Mouse (Mus musculus) embryonic facial prominence, embryonic 10.5 days (tissue): ENCODE measurements around the gene Lce1d. TPM values are rescaled to one million over a fixed set of nuclear protein-coding genes. Genes with fewer than 3 reads are reported as not detected.

Source experiments
- DNase-seq: peaks from one replicate; pipeline ENCODE4 v3.0.0-alpha.2; 2017; ENCODE audit warnings: low spot score
- H3K27ac ChIP-seq: fragments of 300-500 bp; sonication (generic); replicated peaks from 2 replicates; pipeline ENCODE4 v1.5.1; 2016; ENCODE audit warnings: mild to moderate bottlenecking
- H3K27me3 ChIP-seq: fragments of 300-500 bp; sonication (generic); replicated peaks from 2 replicates; pipeline ENCODE4 v1.6.1; 2016; ENCODE audit warnings: low read depth, mild to moderate bottlenecking; ENCODE audit not compliant: poor library complexity, severe bottlenecking
- H3K36me3 ChIP-seq: fragments of 300-500 bp; sonication (generic); replicated peaks from 2 replicates; pipeline ENCODE4 v1.6.1; 2016; ENCODE audit warnings: mild to moderate bottlenecking, moderate library complexity
- H3K4me1 ChIP-seq: fragments of 300-500 bp; sonication (generic); 2 replicates; pipeline ENCODE4 v1.6.1; 2016
- H3K4me3 ChIP-seq: fragments of 300-500 bp; sonication (generic); 2 replicates; pipeline ENCODE4 v1.5.1; 2016; ENCODE audit warnings: mild to moderate bottlenecking, moderate library complexity
- H3K9me3 ChIP-seq: fragments of 300-500 bp; sonication (generic); 2 replicates; pipeline ENCODE4 v1.6.1; 2016; ENCODE audit warnings: mild to moderate bottlenecking
- WGBS: fragments of 180-500 bp; shearing (Covaris S2); methylation state at CpG from one replicate; pipeline ENCODE4 v1.1.7; 2016; 5-methylcytosine and 5-hydroxymethylcytosine counted together
- polyA plus RNA-seq: library from polyadenylated mRNA; unstranded; fragments of >200 nt; fragmentation: Nextera tagmentation; extraction: Ambion mirVana; gene quantifications from 2 replicates; pipeline ENCODE4 v1.2.1, GENCODE M21; 2016

Gene Lce1d
- polyA plus RNA-seq, 1 experiment from 2014 or later = not detected

- Histone ChIP-seq H3K4me3 (no peak overlapping the region), H3K9me3 (no peaks in the 10 kb centered on the region), H3K36me3 (no peaks in the 10 kb centered on the region), H3K27me3 (no peaks in the 10 kb centered on the region), H3K4me1 (no peaks in the 10 kb centered on the region), H3K27ac (no peak overlapping the region)
- 59% methylated on average over 1 of the region's 1 CpGs for WGBS
- DNase-seq = no peak
These were observed 49.0 kb downstream of the Lce1d start for GRCm38 (mm10) chr3:92637745-92638652.

Other genes with a start within 250 kb of the Lce1d start
- not detected in 2 replicates for gene Sprr1b, start 248.4 kb downstream of the Lce1d start, polyA plus RNA-seq
- gene Sprr3, start 228.5 kb downstream of the Lce1d start, polyA plus RNA-seq = not detected in 2 replicates
- not detected in 2 replicates for gene Sprr1a, start 201.3 kb downstream of the Lce1d start, polyA plus RNA-seq
- gene Sprr4, start 186.7 kb downstream of the Lce1d start, polyA plus RNA-seq = not detected in 2 replicates
- gene 2310046K23Rik, start 152.7 kb downstream of the Lce1d start, polyA plus RNA-seq = not detected in 2 replicates
- not detected in 2 replicates for gene Ivl, start 113.5 kb downstream of the Lce1d start, polyA plus RNA-seq
- not detected in 2 replicates for gene Smcp, start 98.2 kb downstream of the Lce1d start, polyA plus RNA-seq
- not detected in 2 replicates for gene 2210017I01Rik, start 79.7 kb downstream of the Lce1d start, polyA plus RNA-seq
- gene Lce6a, start 65.5 kb downstream of the Lce1d start, polyA plus RNA-seq = not detected in 2 replicates
- not detected in 2 replicates for gene Lce1a1, start 38.9 kb downstream of the Lce1d start, polyA plus RNA-seq
- gene Lce1b, start 30.3 kb downstream of the Lce1d start, polyA plus RNA-seq = not detected in 2 replicates
- gene Lce1a2, start 16.9 kb downstream of the Lce1d start, polyA plus RNA-seq = not detected in 2 replicates
- not detected in 2 replicates for gene Lce1c, start 8.0 kb downstream of the Lce1d start, polyA plus RNA-seq
- gene Lce1e, start 21.9 kb upstream of the Lce1d start, polyA plus RNA-seq = not detected in 2 replicates
- not detected in 2 replicates for gene Lce1f, start 33.1 kb upstream of the Lce1d start, polyA plus RNA-seq
- gene Gm38119, start 51.9 kb upstream of the Lce1d start, polyA plus RNA-seq = not detected in 2 replicates
- gene Lce1g, start 65.1 kb upstream of the Lce1d start, polyA plus RNA-seq = not detected in 2 replicates
- gene Lce1h, start 77.9 kb upstream of the Lce1d start, polyA plus RNA-seq = not detected in 2 replicates
- not detected in 2 replicates for gene Lce1i, start 91.7 kb upstream of the Lce1d start, polyA plus RNA-seq
- gene Lce1j, start 103.3 kb upstream of the Lce1d start, polyA plus RNA-seq = not detected in 2 replicates
- gene Lce1k, start 120.7 kb upstream of the Lce1d start, polyA plus RNA-seq = not detected in 2 replicates
- gene Kprp, start 140.0 kb upstream of the Lce1d start, polyA plus RNA-seq = not detected in 2 replicates
- not detected in 2 replicates for gene Lce1l, start 164.1 kb upstream of the Lce1d start, polyA plus RNA-seq
- gene 2310050C09Rik, start 183.0 kb upstream of the Lce1d start, polyA plus RNA-seq = not detected in 2 replicates
- not detected in 2 replicates for gene Lce3a, start 239.0 kb upstream of the Lce1d start, polyA plus RNA-seq
- not detected in 2 replicates for gene Lce3b, start 245.8 kb upstream of the Lce1d start, polyA plus RNA-seq